Mouse (Mus musculus): ENCODE data around the gene Cdyl. TPM values are rescaled to one million over a fixed set of nuclear protein-coding genes. Genes with fewer than 3 reads are reported as not detected.

The Cdyl gene
- polyA plus RNA-seq, 1 experiment, result 41.1 TPM

GRCm38 (mm10) chr13:35840102-35840501, 180.5 kb downstream of the Cdyl start:
- Histone ChIP-seq H3K9me3 (replicated peaks; ENCODE audit: control insufficient read depth, insufficient read depth, low read length, poor library complexity, severe bottlenecking) (no peaks in the 10 kb centered on the region), H3K27ac (ENCODE audit: insufficient read depth, low read length) (no peak overlapping the region), H3K36me3 (ENCODE audit: control insufficient read depth, insufficient read depth, low read length, poor library complexity, severe bottlenecking) (0 out of 2 replicates have a peak, but pooled peaks cover 5% of the 10 kb centered on the region), H3K9ac (ENCODE audit: low read depth, poor library complexity, severe bottlenecking) (no peak overlapping the region), H3K4me1 (ENCODE audit: control insufficient read depth, insufficient read depth, low read length) (no peaks in the 10 kb centered on the region), H3K4me3 (ENCODE audit: low read depth, low read length) (no peak overlapping the region), H3K27me3 (ENCODE audit: control insufficient read depth, insufficient read depth, low read length, poor library complexity, severe bottlenecking) (no peaks in the 10 kb centered on the region)
- no peak for TF ChIP-seq CTCF (IDR thresholded peaks at IDR 0.05; ENCODE audit: low read depth, low read length)
- TF ChIP-seq POLR2A (IDR thresholded peaks at IDR 0.05; ENCODE audit: insufficient read depth, low read length), result no peak
- TF ChIP-seq EP300 (IDR thresholded peaks at IDR 0.05; ENCODE audit: insufficient read depth, low read depth, low read length), result no peak

GRCm38 (mm10) chr13:35843383-35843782, 183.8 kb downstream of the Cdyl start:
- TF ChIP-seq CTCF (IDR thresholded peaks at IDR 0.05; ENCODE audit: low read depth, low read length) (no peak), POLR2A (IDR thresholded peaks at IDR 0.05; ENCODE audit: insufficient read depth, low read length) (no peak), EP300 (IDR thresholded peaks at IDR 0.05; ENCODE audit: insufficient read depth, low read depth, low read length) (no peak)
- H3K27me3 ChIP-seq (ENCODE audit: control insufficient read depth, insufficient read depth, low read length, poor library complexity, severe bottlenecking), result no peaks in the 10 kb centered on the region
- 0 out of 2 replicates have a peak, but pooled peaks cover 5% of the 10 kb centered on the region for H3K36me3 ChIP-seq (ENCODE audit: control insufficient read depth, insufficient read depth, low read length, poor library complexity, severe bottlenecking)
- H3K9ac ChIP-seq (ENCODE audit: low read depth, poor library complexity, severe bottlenecking), result no peak overlapping the region
- peaks cover 4% of the 10 kb centered on the region for H3K4me1 ChIP-seq (ENCODE audit: control insufficient read depth, insufficient read depth, low read length)
- no peak overlapping the region for H3K4me3 ChIP-seq (ENCODE audit: low read depth, low read length)
- H3K27ac ChIP-seq (ENCODE audit: insufficient read depth, low read length), result no peak overlapping the region
- H3K9me3 ChIP-seq (replicated peaks; ENCODE audit: control insufficient read depth, insufficient read depth, low read length, poor library complexity, severe bottlenecking), result no peaks in the 10 kb centered on the region

GRCm38 (mm10) chr13:35845306-35845705, 185.7 kb downstream of the Cdyl start:
- no peak overlapping the region for H3K9ac ChIP-seq (ENCODE audit: low read depth, poor library complexity, severe bottlenecking)
- H3K4me1 ChIP-seq (ENCODE audit: control insufficient read depth, insufficient read depth, low read length), result peaks cover 7% of the 10 kb centered on the region
- H3K9me3 ChIP-seq (replicated peaks; ENCODE audit: control insufficient read depth, insufficient read depth, low read length, poor library complexity, severe bottlenecking), result no peaks in the 10 kb centered on the region
- no peak overlapping the region for H3K4me3 ChIP-seq (ENCODE audit: low read depth, low read length)
- 0 out of 2 replicates have a peak, but pooled peaks cover 5% of the 10 kb centered on the region for H3K36me3 ChIP-seq (ENCODE audit: control insufficient read depth, insufficient read depth, low read length, poor library complexity, severe bottlenecking)
- TF ChIP-seq CTCF (IDR thresholded peaks at IDR 0.05; ENCODE audit: low read depth, low read length) (no peak), POLR2A (IDR thresholded peaks at IDR 0.05; ENCODE audit: insufficient read depth, low read length) (no peak)
- no peaks in the 10 kb centered on the region for H3K27me3 ChIP-seq (ENCODE audit: control insufficient read depth, insufficient read depth, low read length, poor library complexity, severe bottlenecking)
- H3K27ac ChIP-seq (ENCODE audit: insufficient read depth, low read length), result no peak overlapping the region

GRCm38 (mm10) chr13:35848694-35849093, 189.1 kb downstream of the Cdyl start:
- Histone ChIP-seq H3K4me3 (ENCODE audit: low read depth, low read length) (no peak overlapping the region), H3K4me1 (ENCODE audit: control insufficient read depth, insufficient read depth, low read length) (peaks cover 11% of the 10 kb centered on the region)
- TF ChIP-seq CTCF (IDR thresholded peaks at IDR 0.05; ENCODE audit: low read depth, low read length) (no peak), POLR2A (IDR thresholded peaks at IDR 0.05; ENCODE audit: insufficient read depth, low read length) (no peak), EP300 (IDR thresholded peaks at IDR 0.05; ENCODE audit: insufficient read depth, low read depth, low read length) (no peak)

GRCm38 (mm10) chr13:35851581-35851980, 191.9 kb downstream of the Cdyl start:
- Histone ChIP-seq H3K9me3 (replicated peaks; ENCODE audit: control insufficient read depth, insufficient read depth, low read length, poor library complexity, severe bottlenecking) (no peaks in the 10 kb centered on the region), H3K27ac (ENCODE audit: insufficient read depth, low read length) (peak overlapping the region; percentile 51), H3K9ac (ENCODE audit: low read depth, poor library complexity, severe bottlenecking) (no peak overlapping the region), H3K4me1 (ENCODE audit: control insufficient read depth, insufficient read depth, low read length) (peaks cover 11% of the 10 kb centered on the region), H3K4me3 (ENCODE audit: low read depth, low read length) (no peak overlapping the region), H3K27me3 (ENCODE audit: control insufficient read depth, insufficient read depth, low read length, poor library complexity, severe bottlenecking) (no peaks in the 10 kb centered on the region), H3K36me3 (ENCODE audit: control insufficient read depth, insufficient read depth, low read length, poor library complexity, severe bottlenecking) (no peaks in the 10 kb centered on the region; the same call in 1 of the 2 replicates)
- TF ChIP-seq CTCF (IDR thresholded peaks at IDR 0.05; ENCODE audit: low read depth, low read length) (no peak), EP300 (IDR thresholded peaks at IDR 0.05; ENCODE audit: insufficient read depth, low read depth, low read length) (no peak), POLR2A (IDR thresholded peaks at IDR 0.05; ENCODE audit: insufficient read depth, low read length) (no peak)

More at GRCm38 (mm10) chr13:35848694-35849093, 189.1 kb downstream of the Cdyl start:
- Histone ChIP-seq H3K27me3 (ENCODE audit: control insufficient read depth, insufficient read depth, low read length, poor library complexity, severe bottlenecking) (no peaks in the 10 kb centered on the region), H3K9me3 (replicated peaks; ENCODE audit: control insufficient read depth, insufficient read depth, low read length, poor library complexity, severe bottlenecking) (no peaks in the 10 kb centered on the region), H3K36me3 (ENCODE audit: control insufficient read depth, insufficient read depth, low read length, poor library complexity, severe bottlenecking) (no peaks in the 10 kb centered on the region), H3K27ac (ENCODE audit: insufficient read depth, low read length) (no peak overlapping the region), H3K9ac (ENCODE audit: low read depth, poor library complexity, severe bottlenecking) (no peak overlapping the region)

- Histone ChIP-seq H3K9ac (ENCODE audit: low read depth, poor library complexity, severe bottlenecking) (peak overlapping the region; percentile 35; the same call in 1 of the 2 replicates), H3K4me3 (ENCODE audit: low read depth, low read length) (peak overlapping the region; percentile 64), H3K36me3 (ENCODE audit: control insufficient read depth, insufficient read depth, low read length, poor library complexity, severe bottlenecking) (peaks cover 9% of the 10 kb centered on the region; the same call in 1 of the 2 replicates), H3K27me3 (ENCODE audit: control insufficient read depth, insufficient read depth, low read length, poor library complexity, severe bottlenecking) (no peaks in the 10 kb centered on the region), H3K9me3 (replicated peaks; ENCODE audit: control insufficient read depth, insufficient read depth, low read length, poor library complexity, severe bottlenecking) (no peaks in the 10 kb centered on the region), H3K27ac (ENCODE audit: insufficient read depth, low read length) (peak overlapping the region; percentile 99), H3K4me1 (ENCODE audit: control insufficient read depth, insufficient read depth, low read length) (peaks cover 11% of the 10 kb centered on the region)
- no peak for TF ChIP-seq POLR2A (IDR thresholded peaks at IDR 0.05; ENCODE audit: insufficient read depth, low read length)
- TF ChIP-seq CTCF (IDR thresholded peaks at IDR 0.05; ENCODE audit: low read depth, low read length), result no peak
- 0 out of 2 replicates have a peak, but pooled peaks have one; percentile 7 for TF ChIP-seq EP300 (IDR thresholded peaks at IDR 0.05; ENCODE audit: insufficient read depth, low read depth, low read length)
Measured at GRCm38 (mm10) chr13:35852851-35853575, 193.4 kb downstream of the Cdyl start.

All from ES-Bruce4 (cell line).